Mouse (Mus musculus): ENCODE results near the gene Alkbh1. TPM values are rescaled to one million over a fixed set of nuclear protein-coding genes. Genes with fewer than 3 reads are reported as not detected.

Alkbh1 gene
- polyA plus RNA-seq (2015; fragmentation: Illumina TruSeq; extraction: RNeasy Lipid Tissue Mini Kit (QIAGEN cat#74804); ENCODE audit: low read depth, low replicate concordance), result 17.2 TPM

GRCm38 (mm10) chr12:87443700-87444122, at the start of gene Alkbh1, which contains the start of gene Slirp:
TSS of gene Alkbh1 (minus strand) at chr12:87444017.
TSS of gene Slirp (plus strand) at chr12:87443896.

GRCm38 (mm10) chr12:87471964-87472786, 28.4 kb upstream of the Alkbh1 start, which contains the start of gene Snw1:
TSS of gene Snw1 (minus strand) at chr12:87472274.

GRCm38 (mm10) chr12:87388122-87388774, 55.6 kb downstream of the Alkbh1 start, which contains the start of gene Sptlc2:
TSS of gene Sptlc2 (minus strand) at chr12:87388355.

Other genes starting within 250 kb of the Alkbh1 start
- 3.8 TPM for gene Samd15, start 244.3 kb downstream of the Alkbh1 start, polyA plus RNA-seq (2015; fragmentation: Illumina TruSeq; extraction: RNeasy Lipid Tissue Mini Kit (QIAGEN cat#74804); ENCODE audit: low read depth, low replicate concordance)
- 19.9 TPM for gene Tmed8, start 243.6 kb downstream of the Alkbh1 start, polyA plus RNA-seq (2015; fragmentation: Illumina TruSeq; extraction: RNeasy Lipid Tissue Mini Kit (QIAGEN cat#74804); ENCODE audit: low read depth, low replicate concordance)
- gene Noxred1, start 205.3 kb downstream of the Alkbh1 start, polyA plus RNA-seq (2015; fragmentation: Illumina TruSeq; extraction: RNeasy Lipid Tissue Mini Kit (QIAGEN cat#74804); ENCODE audit: low read depth, low replicate concordance), result 1.4 TPM
- gene Vipas39, start 177.8 kb downstream of the Alkbh1 start, polyA plus RNA-seq (2015; fragmentation: Illumina TruSeq; extraction: RNeasy Lipid Tissue Mini Kit (QIAGEN cat#74804); ENCODE audit: low read depth, low replicate concordance), result 59.1 TPM
- 241 TPM for gene Ahsa1, start 177.5 kb downstream of the Alkbh1 start, polyA plus RNA-seq (2015; fragmentation: Illumina TruSeq; extraction: RNeasy Lipid Tissue Mini Kit (QIAGEN cat#74804); ENCODE audit: low read depth, low replicate concordance)
- not detected for gene Ism2, start 144.3 kb downstream of the Alkbh1 start, polyA plus RNA-seq (2015; fragmentation: Illumina TruSeq; extraction: RNeasy Lipid Tissue Mini Kit (QIAGEN cat#74804); ENCODE audit: low read depth, low replicate concordance)
- gene Sptlc2, start 55.7 kb downstream of the Alkbh1 start, polyA plus RNA-seq (2015; fragmentation: Illumina TruSeq; extraction: RNeasy Lipid Tissue Mini Kit (QIAGEN cat#74804); ENCODE audit: low read depth, low replicate concordance), result 29.7 TPM
- 118 TPM for gene Slirp, start 121 bp downstream of the Alkbh1 start, polyA plus RNA-seq (2015; fragmentation: Illumina TruSeq; extraction: RNeasy Lipid Tissue Mini Kit (QIAGEN cat#74804); ENCODE audit: low read depth, low replicate concordance)
- 80.0 TPM for gene Snw1, start 28.3 kb upstream of the Alkbh1 start, polyA plus RNA-seq (2015; fragmentation: Illumina TruSeq; extraction: RNeasy Lipid Tissue Mini Kit (QIAGEN cat#74804); ENCODE audit: low read depth, low replicate concordance)
- not detected for gene Gm5788, start 50.7 kb upstream of the Alkbh1 start, polyA plus RNA-seq (2015; fragmentation: Illumina TruSeq; extraction: RNeasy Lipid Tissue Mini Kit (QIAGEN cat#74804); ENCODE audit: low read depth, low replicate concordance)
- not detected for gene Gm8300, start 70.3 kb upstream of the Alkbh1 start, polyA plus RNA-seq (2015; fragmentation: Illumina TruSeq; extraction: RNeasy Lipid Tissue Mini Kit (QIAGEN cat#74804); ENCODE audit: low read depth, low replicate concordance)
- not detected for gene Oog1, start 158.7 kb upstream of the Alkbh1 start, polyA plus RNA-seq (2015; fragmentation: Illumina TruSeq; extraction: RNeasy Lipid Tissue Mini Kit (QIAGEN cat#74804); ENCODE audit: low read depth, low replicate concordance)
- gene Gm4027, start 174.9 kb upstream of the Alkbh1 start, polyA plus RNA-seq (2015; fragmentation: Illumina TruSeq; extraction: RNeasy Lipid Tissue Mini Kit (QIAGEN cat#74804); ENCODE audit: low read depth, low replicate concordance), result not detected
- gene Gm16381, start 200.6 kb upstream of the Alkbh1 start, polyA plus RNA-seq (2015; fragmentation: Illumina TruSeq; extraction: RNeasy Lipid Tissue Mini Kit (QIAGEN cat#74804); ENCODE audit: low read depth, low replicate concordance), result not detected